Mouse (Mus musculus): ENCODE measurements at regions not wholly inside any gene's neighbourhood (a gene's known extent, or its start where the extent isn't known, plus 50 kb on each side); places are given as distances from the start of the nearest gene placed in this dataset.
"Not testable (repeated sequence)": the region's sequence is repeated elsewhere in the genome, so short reads cannot be mapped to it uniquely, and the experiment has no call there.

GRCm38 (mm10) chr10:114265927-114266326 is 536.2 kb downstream of the Trhde start:
- ATAC-seq: peak; percentile 84; the same call in 1 of the 2 replicates
- no peak overlapping the region for H3K4me3 ChIP-seq (ENCODE audit: low read length)
- 57% methylated on average over 4 of the region's 4 CpGs for WGBS
- H3K27ac ChIP-seq (ENCODE audit: low read depth, low read length): no peak overlapping the region
- H3K4me2 ChIP-seq (ENCODE audit: low read length): no peak overlapping the region
- H3K9me3 ChIP-seq (ENCODE audit: control insufficient read depth, low read length): no peaks in the 10 kb centered on the region
- no peak overlapping the region for H3K9ac ChIP-seq (ENCODE audit: low read depth, low read length)
- no peaks in the 10 kb centered on the region for H3K27me3 ChIP-seq (replicated peaks; ENCODE audit: control insufficient read depth, insufficient read depth, low read length)
- H3K4me1 ChIP-seq (ENCODE audit: control insufficient read depth, insufficient read depth, low read depth, low read length): no peaks in the 10 kb centered on the region
- no peaks in the 10 kb centered on the region for H3K36me3 ChIP-seq (ENCODE audit: control insufficient read depth, insufficient read depth, low read length)

DNA sequence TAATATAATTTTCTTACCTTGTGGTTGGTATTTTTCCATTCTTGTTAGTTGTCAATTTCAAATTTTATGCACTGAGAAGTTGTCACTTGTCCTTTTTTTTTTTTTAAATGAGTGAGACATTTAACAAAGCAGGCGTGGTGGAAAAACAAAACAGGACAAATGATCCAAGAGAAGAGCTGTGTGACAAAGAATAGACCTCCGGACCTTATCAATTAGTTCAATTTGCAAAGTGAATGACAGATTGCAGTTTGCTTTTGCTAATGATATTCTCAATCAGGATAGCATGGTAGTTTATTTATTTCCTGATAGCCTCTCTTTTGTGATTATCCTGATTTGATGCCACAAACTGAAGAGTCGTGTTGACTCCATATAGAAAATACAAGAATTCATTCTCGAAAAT is 560.5 kb downstream of the Trhde start:
- ATAC-seq: no peak

DNA sequence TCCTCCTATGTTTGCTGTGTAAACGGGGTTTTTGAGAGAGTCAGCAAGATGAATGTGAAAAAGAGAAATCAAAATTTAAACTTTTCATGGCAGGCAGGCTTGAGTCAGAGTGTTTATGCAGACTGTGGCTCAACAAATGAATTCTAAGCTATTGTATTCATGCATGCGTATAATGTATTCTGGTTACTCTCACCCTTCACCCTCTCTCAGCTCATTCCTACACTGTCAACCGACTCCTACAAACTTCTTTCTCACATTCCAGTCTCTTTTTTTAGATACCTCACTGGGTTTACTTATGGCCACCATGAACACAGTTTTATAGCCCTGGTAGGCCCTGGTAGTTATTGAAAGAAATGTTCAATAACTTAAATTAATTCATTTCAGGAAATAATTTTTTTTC is 574.5 kb downstream of the Trhde start:
- H3K36me3 ChIP-seq (ENCODE audit: control insufficient read depth, insufficient read depth, low read length): no peaks in the 10 kb centered on the region
- 52% methylated on average over 3 of the region's 3 CpGs for WGBS
- no peak overlapping the region for H3K27ac ChIP-seq (ENCODE audit: low read depth, low read length)
- no peaks in the 10 kb centered on the region for H3K27me3 ChIP-seq (replicated peaks; ENCODE audit: control insufficient read depth, insufficient read depth, low read length)
- no peak for ATAC-seq
- H3K4me2 ChIP-seq (ENCODE audit: low read length): no peak overlapping the region
- no peak overlapping the region for H3K4me3 ChIP-seq (ENCODE audit: low read length)
- no peak overlapping the region for H3K9ac ChIP-seq (ENCODE audit: low read depth, low read length)
- no peaks in the 10 kb centered on the region for H3K4me1 ChIP-seq (ENCODE audit: control insufficient read depth, insufficient read depth, low read depth, low read length)
- H3K9me3 ChIP-seq (ENCODE audit: control insufficient read depth, low read length): no peaks in the 10 kb centered on the region

More for the DNA sequence above, 560.5 kb downstream of the Trhde start:
- Histone ChIP-seq H3K4me1 (ENCODE audit: control insufficient read depth, insufficient read depth, low read depth, low read length) (no peaks in the 10 kb centered on the region), H3K9me3 (ENCODE audit: control insufficient read depth, low read length) (no peaks in the 10 kb centered on the region), H3K4me3 (ENCODE audit: low read length) (no peak overlapping the region), H3K27ac (ENCODE audit: low read depth, low read length) (no peak overlapping the region), H3K27me3 (replicated peaks; ENCODE audit: control insufficient read depth, insufficient read depth, low read length) (no peaks in the 10 kb centered on the region), H3K9ac (ENCODE audit: low read depth, low read length) (no peak overlapping the region), H3K36me3 (ENCODE audit: control insufficient read depth, insufficient read depth, low read length) (no peaks in the 10 kb centered on the region), H3K4me2 (ENCODE audit: low read length) (no peak overlapping the region)
- WGBS: 79% methylated on average over 4 of the region's 4 CpGs

DNA sequence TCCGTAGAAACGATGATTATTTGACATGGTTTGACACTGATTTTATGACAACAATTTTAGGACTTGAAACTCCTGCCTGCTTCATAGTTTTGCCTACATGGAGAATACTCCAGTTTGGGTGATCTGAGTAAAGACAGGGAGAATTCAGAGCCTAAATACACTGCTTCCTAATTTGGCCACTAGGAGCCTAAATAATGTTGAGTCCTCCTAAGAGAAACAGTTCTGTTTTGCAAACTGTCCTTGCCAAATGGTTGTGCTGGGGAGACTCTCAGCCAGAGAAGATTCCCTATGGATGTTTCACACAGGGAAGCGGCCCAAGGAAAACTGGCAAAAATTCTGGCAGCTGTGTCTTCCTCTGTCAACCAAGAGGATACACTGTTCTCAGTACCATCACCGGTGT is 600.5 kb downstream of the Trhde start:
- H3K4me3 ChIP-seq (ENCODE audit: low read length): no peak overlapping the region
- H3K27ac ChIP-seq (ENCODE audit: low read depth, low read length): no peak overlapping the region
- no peak overlapping the region for H3K9ac ChIP-seq (ENCODE audit: low read depth, low read length)
- no peaks in the 10 kb centered on the region for H3K9me3 ChIP-seq (ENCODE audit: control insufficient read depth, low read length)
- no peak overlapping the region for H3K4me2 ChIP-seq (ENCODE audit: low read length)
- H3K4me1 ChIP-seq (ENCODE audit: control insufficient read depth, insufficient read depth, low read depth, low read length): no peaks in the 10 kb centered on the region
- no peaks in the 10 kb centered on the region for H3K36me3 ChIP-seq (ENCODE audit: control insufficient read depth, insufficient read depth, low read length)
- 92% methylated on average over 4 of the region's 4 CpGs for WGBS
- no peak for ATAC-seq
- H3K27me3 ChIP-seq (replicated peaks; ENCODE audit: control insufficient read depth, insufficient read depth, low read length): no peaks in the 10 kb centered on the region

GRCm38 (mm10) chr10:114200939-114201338 is 601.2 kb downstream of the Trhde start:
- no peaks in the 10 kb centered on the region for H3K36me3 ChIP-seq (ENCODE audit: control insufficient read depth, insufficient read depth, low read length)
- H3K4me3 ChIP-seq (ENCODE audit: low read length): no peak overlapping the region
- ATAC-seq: no peak
- no peak overlapping the region for H3K4me2 ChIP-seq (ENCODE audit: low read length)
- no peaks in the 10 kb centered on the region for H3K27me3 ChIP-seq (replicated peaks; ENCODE audit: control insufficient read depth, insufficient read depth, low read length)
- H3K9me3 ChIP-seq (ENCODE audit: control insufficient read depth, low read length): no peaks in the 10 kb centered on the region
- WGBS: 79% methylated on average over 2 of the region's 2 CpGs
- no peak overlapping the region for H3K9ac ChIP-seq (ENCODE audit: low read depth, low read length)
- H3K4me1 ChIP-seq (ENCODE audit: control insufficient read depth, insufficient read depth, low read depth, low read length): no peaks in the 10 kb centered on the region
- no peak overlapping the region for H3K27ac ChIP-seq (ENCODE audit: low read depth, low read length)

DNA sequence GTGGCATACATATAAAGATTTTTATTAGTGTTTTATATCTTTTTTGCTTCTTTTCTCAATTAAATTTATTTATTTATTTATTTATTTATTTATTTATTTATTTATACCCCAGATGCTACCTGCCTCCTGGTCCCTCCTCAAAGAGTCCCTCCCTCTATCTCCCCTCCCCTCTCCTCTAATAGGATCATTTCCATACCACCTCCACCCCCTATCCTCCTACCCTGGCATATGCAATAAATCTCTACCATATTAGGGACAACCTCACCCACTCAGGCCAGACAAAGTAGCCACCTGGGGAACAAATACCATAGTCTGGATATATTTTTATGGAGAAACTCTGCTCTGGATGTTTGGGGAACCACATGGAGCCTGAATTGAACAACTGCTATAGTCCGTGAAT is 615.8 kb downstream of the Trhde start:
- no peak overlapping the region for H3K4me2 ChIP-seq (ENCODE audit: low read length)
- H3K36me3 ChIP-seq (ENCODE audit: control insufficient read depth, insufficient read depth, low read length): no peaks in the 10 kb centered on the region
- H3K9ac ChIP-seq (ENCODE audit: low read depth, low read length): no peak overlapping the region
- H3K27me3 ChIP-seq (replicated peaks; ENCODE audit: control insufficient read depth, insufficient read depth, low read length): no peaks in the 10 kb centered on the region
- no peak overlapping the region for H3K27ac ChIP-seq (ENCODE audit: low read depth, low read length)
- WGBS: 86% methylated on average over 1 of the region's 1 CpGs
- no peaks in the 10 kb centered on the region for H3K4me1 ChIP-seq (ENCODE audit: control insufficient read depth, insufficient read depth, low read depth, low read length)
- H3K4me3 ChIP-seq (ENCODE audit: low read length): no peak overlapping the region
- no peak for ATAC-seq
- no peaks in the 10 kb centered on the region for H3K9me3 ChIP-seq (ENCODE audit: control insufficient read depth, low read length)

DNA sequence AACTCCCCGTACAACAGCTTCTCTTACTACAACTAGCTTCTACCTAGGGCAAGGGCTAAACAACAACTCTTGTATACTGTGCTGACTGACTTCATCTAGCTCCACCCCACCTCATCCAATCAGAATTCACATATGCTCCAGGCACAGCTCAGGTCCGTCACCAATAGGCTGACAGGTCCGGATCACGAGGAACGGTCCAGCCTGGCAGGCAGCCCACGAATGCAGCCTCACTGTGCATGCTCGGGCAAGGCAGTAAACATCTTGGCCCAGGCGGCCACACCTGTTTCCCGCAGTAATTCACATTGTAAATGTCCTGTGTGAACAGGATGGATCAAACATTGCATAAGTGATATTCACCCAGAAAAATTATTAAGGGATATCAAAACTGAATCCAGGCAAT is 658.8 kb downstream of the Trhde start:
- not testable (repeated sequence) for H3K27me3 ChIP-seq (replicated peaks; ENCODE audit: control insufficient read depth, insufficient read depth, low read length); ATAC-seq; H3K9me3 ChIP-seq (ENCODE audit: control insufficient read depth, low read length); H3K4me1 ChIP-seq (ENCODE audit: control insufficient read depth, insufficient read depth, low read depth, low read length); H3K27ac ChIP-seq (ENCODE audit: low read depth, low read length); H3K9ac ChIP-seq (ENCODE audit: low read depth, low read length); H3K4me3 ChIP-seq (ENCODE audit: low read length); H3K36me3 ChIP-seq (ENCODE audit: control insufficient read depth, insufficient read depth, low read length); H3K4me2 ChIP-seq (ENCODE audit: low read length)
- 82% methylated on average over 9 of the region's 9 CpGs for WGBS

DNA sequence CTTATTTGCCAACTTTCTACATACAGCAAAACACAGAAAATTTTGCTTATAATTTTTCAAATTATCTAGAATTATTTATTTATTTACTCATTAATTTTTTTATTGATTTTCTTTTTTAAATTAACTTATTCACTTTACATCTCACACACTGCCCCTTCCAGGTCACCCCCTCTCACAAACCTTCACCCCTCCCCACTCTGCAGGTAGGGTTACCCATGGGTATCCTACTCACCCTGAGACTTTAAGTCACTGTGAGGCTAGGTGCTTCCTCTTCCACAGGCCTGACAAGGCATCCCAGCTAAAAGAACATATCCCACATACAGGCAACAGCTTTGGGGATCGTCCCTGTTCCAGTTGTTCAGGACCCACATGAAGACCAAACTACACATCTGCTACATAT is 664.2 kb downstream of the Trhde start:
- H3K36me3 ChIP-seq (ENCODE audit: control insufficient read depth, insufficient read depth, low read length): no peaks in the 10 kb centered on the region
- H3K9me3 ChIP-seq (ENCODE audit: control insufficient read depth, low read length): no peaks in the 10 kb centered on the region
- 93% methylated on average over 1 of the region's 1 CpGs for WGBS
- no peak overlapping the region for H3K27ac ChIP-seq (ENCODE audit: low read depth, low read length)
- H3K27me3 ChIP-seq (replicated peaks; ENCODE audit: control insufficient read depth, insufficient read depth, low read length): no peaks in the 10 kb centered on the region
- H3K4me3 ChIP-seq (ENCODE audit: low read length): no peak overlapping the region
- H3K4me1 ChIP-seq (ENCODE audit: control insufficient read depth, insufficient read depth, low read depth, low read length): no peaks in the 10 kb centered on the region
- H3K9ac ChIP-seq (ENCODE audit: low read depth, low read length): no peak overlapping the region
- no peak for ATAC-seq
- no peak overlapping the region for H3K4me2 ChIP-seq (ENCODE audit: low read length)

DNA sequence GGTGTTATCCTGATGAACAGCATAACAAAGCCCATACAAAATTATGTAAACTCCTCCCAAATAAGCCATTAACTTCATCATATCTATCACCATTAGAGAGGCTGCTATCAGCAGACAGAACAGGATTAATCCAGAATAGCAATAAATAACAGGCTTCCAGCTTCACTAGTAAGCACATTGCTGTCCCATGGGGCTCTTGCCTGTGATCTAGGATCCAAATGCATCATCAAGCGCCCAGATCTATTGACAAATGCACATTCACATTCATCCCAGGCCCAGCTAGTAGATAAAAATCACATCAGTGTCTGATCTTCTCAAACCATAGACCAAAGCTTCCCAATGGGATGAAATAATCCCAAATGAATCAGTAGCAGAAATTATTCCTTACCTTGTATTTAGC is 665.0 kb downstream of the Trhde start:
- no peaks in the 10 kb centered on the region for H3K36me3 ChIP-seq (ENCODE audit: control insufficient read depth, insufficient read depth, low read length)
- H3K27ac ChIP-seq (ENCODE audit: low read depth, low read length): no peak overlapping the region
- no peaks in the 10 kb centered on the region for H3K27me3 ChIP-seq (replicated peaks; ENCODE audit: control insufficient read depth, insufficient read depth, low read length)
- H3K4me2 ChIP-seq (ENCODE audit: low read length): no peak overlapping the region
- ATAC-seq: no peak
- WGBS: 56% methylated on average over 1 of the region's 1 CpGs
- no peak overlapping the region for H3K4me3 ChIP-seq (ENCODE audit: low read length)
- no peaks in the 10 kb centered on the region for H3K9me3 ChIP-seq (ENCODE audit: control insufficient read depth, low read length)
- no peak overlapping the region for H3K9ac ChIP-seq (ENCODE audit: low read depth, low read length)
- H3K4me1 ChIP-seq (ENCODE audit: control insufficient read depth, insufficient read depth, low read depth, low read length): no peaks in the 10 kb centered on the region
